Mouse (Mus musculus) CH12.LX (cell line): ENCODE measurements around the gene Hist1h2ba. TPM values are rescaled to one million over a fixed set of nuclear protein-coding genes. Genes with fewer than 3 reads are reported as not detected.

ENCODE experiments used
- DNase-seq: peaks from one replicate; pipeline ENCODE4 v3.0.0-alpha.2; 2013; ENCODE audit errors: extremely low read depth
- H3K27ac ChIP-seq: 2 replicates; pipeline ENCODE4 v1.5.1; 2012; ENCODE audit warnings: low read depth, mild to moderate bottlenecking, control low read depth, moderate library complexity; ENCODE audit not compliant: insufficient read depth
- H3K27me3 ChIP-seq: replicated peaks from 2 replicates; pipeline ENCODE3; 2012; ENCODE audit warnings: inconsistent platforms
- H3K36me3 ChIP-seq, 2 experiments: replicated peaks in 1 of 2; 2 replicates each; pipeline versions ENCODE3 to v1.6.1; 2012; ENCODE audit warnings: inconsistent platforms in 1 of 2, low read length in 1 of 2, mild to moderate bottlenecking in 1 of 2, mixed read lengths in 1 of 2, moderate library complexity in 1 of 2; ENCODE audit not compliant: control insufficient read depth in 1 of 2, insufficient read depth in 1 of 2
- H3K4me1 ChIP-seq, 2 experiments: 2 replicates each; pipeline ENCODE4 v1.6.1; 2012; ENCODE audit warnings: inconsistent platforms in 1 of 2, moderate library complexity in 1 of 2; ENCODE audit not compliant: insufficient read depth in 2 of 2, control insufficient read depth in 1 of 2
- H3K4me2 ChIP-seq: 2 replicates; pipeline ENCODE4 v1.6.1; 2012; ENCODE audit warnings: low read depth, mild to moderate bottlenecking, control low read depth; ENCODE audit not compliant: poor library complexity, insufficient read depth, severe bottlenecking
- H3K4me3 ChIP-seq, 3 experiments: fragments of 150-350 bp in 1 of 3; sonication (generic) in 1 of 3; replicated peaks in 1 of 3; 2 replicates each; pipeline versions ENCODE3 to v1.5.1; 2011 to 2012; ENCODE audit warnings: low read depth in 2 of 3, low read length in 2 of 3, mild to moderate bottlenecking in 2 of 3, moderate library complexity in 2 of 3, control low read depth in 1 of 3, improper control_type of control experiment in 1 of 3, inconsistent platforms in 1 of 3, mixed read lengths in 1 of 3; ENCODE audit not compliant: poor library complexity in 1 of 3
- H3K79me2 ChIP-seq: replicated peaks from 2 replicates; pipeline ENCODE4 v1.6.1; 2012; ENCODE audit warnings: mild to moderate bottlenecking, moderate library complexity; ENCODE audit not compliant: control insufficient read depth, poor library complexity, insufficient read depth, severe bottlenecking; ENCODE audit errors: extremely low read depth
- H3K9ac ChIP-seq: 2 replicates; pipeline ENCODE4 v1.6.1; 2012; ENCODE audit warnings: low read depth, mild to moderate bottlenecking, control low read depth, moderate library complexity; ENCODE audit not compliant: insufficient read depth
- H3K9me3 ChIP-seq: replicated peaks from 2 replicates; pipeline ENCODE3; 2012; ENCODE audit warnings: low read length, inconsistent platforms, mixed read lengths
- CHD1 ChIP-seq: IDR thresholded peaks from 2 replicates; pipeline ENCODE4 v1.6.1; 2012; ENCODE audit warnings: low read depth, low read length, improper control_type of control experiment, inconsistent platforms
- CHD2 ChIP-seq: IDR thresholded peaks from 2 replicates; pipeline ENCODE4 v1.6.1; 2011; ENCODE audit warnings: low read length, improper control_type of control experiment
- EP300 ChIP-seq: IDR thresholded peaks from 2 replicates; pipeline ENCODE4 v1.6.1; 2011; ENCODE audit warnings: low read length, improper control_type of control experiment
- ETS1 ChIP-seq: conservative IDR thresholded peaks from 2 replicates; pipeline ENCODE4 v1.6.1; 2012; ENCODE audit warnings: low read depth, mild to moderate bottlenecking, inconsistent platforms, low read length, improper control_type of control experiment, moderate library complexity
- GABPA ChIP-seq: IDR thresholded peaks from 2 replicates; pipeline ENCODE4 v1.6.1; 2012; ENCODE audit warnings: low read depth, low read length, improper control_type of control experiment, inconsistent platforms; ENCODE audit not compliant: insufficient replicate concordance
- HCFC1 ChIP-seq: IDR thresholded peaks from 2 replicates; pipeline ENCODE4 v1.6.1; 2012; ENCODE audit warnings: low read depth, mild to moderate bottlenecking, inconsistent platforms, low read length, improper control_type of control experiment
- IRF4 ChIP-seq: IDR thresholded peaks from 2 replicates; pipeline ENCODE4 v1.6.1; 2014; ENCODE audit warnings: low read depth, mild to moderate bottlenecking, inconsistent platforms, low read length, improper control_type of control experiment
- JUND ChIP-seq: conservative IDR thresholded peaks from 2 replicates; pipeline ENCODE4 v1.6.1; 2011; ENCODE audit warnings: low read depth, low read length, improper control_type of control experiment
- MAX ChIP-seq: IDR thresholded peaks from 2 replicates; pipeline ENCODE4 v1.6.1; 2011; ENCODE audit warnings: low read length, improper control_type of control experiment
- MEF2A ChIP-seq: IDR thresholded peaks from 2 replicates; pipeline ENCODE4 v1.6.1; 2014; ENCODE audit warnings: low read depth, mild to moderate bottlenecking, inconsistent platforms, low read length, improper control_type of control experiment, borderline replicate concordance
- MXI1 ChIP-seq: IDR thresholded peaks from 2 replicates; pipeline ENCODE4 v1.6.1; 2011; ENCODE audit warnings: mild to moderate bottlenecking, low read depth, low read length, improper control_type of control experiment
- NELFE ChIP-seq: IDR thresholded peaks from 2 replicates; pipeline ENCODE4 v1.6.1; 2011; ENCODE audit warnings: low read depth, low read length, improper control_type of control experiment
- PAX5 ChIP-seq: IDR thresholded peaks from 2 replicates; pipeline ENCODE4 v1.6.1; 2012; ENCODE audit warnings: low read length, inconsistent platforms, mixed read lengths
- POLR2A ChIP-seq: IDR thresholded peaks from 2 replicates; pipeline ENCODE4 v1.6.1; 2011; ENCODE audit warnings: low read depth, mild to moderate bottlenecking, improper control_type of control experiment, low read length
- POLR2AphosphoS2 ChIP-seq: IDR thresholded peaks from 2 replicates; pipeline ENCODE4 v1.6.1; 2011; ENCODE audit warnings: low read depth, low read length, improper control_type of control experiment
- RAD21 ChIP-seq: IDR thresholded peaks from 2 replicates; pipeline ENCODE4 v1.6.1; 2011; ENCODE audit warnings: low read depth, mild to moderate bottlenecking, low read length, improper control_type of control experiment, moderate library complexity
- SIN3A ChIP-seq: IDR thresholded peaks from 2 replicates; pipeline ENCODE4 v1.6.1; 2012; ENCODE audit warnings: low read length, improper control_type of control experiment, inconsistent platforms
- SMC3 ChIP-seq: IDR thresholded peaks from 2 replicates; pipeline ENCODE4 v1.6.1; 2011; ENCODE audit warnings: low read depth, low read length, improper control_type of control experiment
- TCF12 ChIP-seq: IDR thresholded peaks from 2 replicates; pipeline ENCODE4 v1.6.1; 2014; ENCODE audit warnings: low read depth, mild to moderate bottlenecking, inconsistent platforms, low read length, improper control_type of control experiment
- UBTF ChIP-seq: IDR thresholded peaks from 2 replicates; pipeline ENCODE4 v1.6.1; 2012; ENCODE audit warnings: low read depth, mild to moderate bottlenecking, inconsistent platforms, low read length, improper control_type of control experiment, moderate library complexity
- USF2 ChIP-seq: conservative IDR thresholded peaks from 2 replicates; pipeline ENCODE4 v1.6.1; 2011; ENCODE audit warnings: low read depth, low read length, improper control_type of control experiment
- ZKSCAN1 ChIP-seq: IDR thresholded peaks from 2 replicates; pipeline ENCODE4 v1.6.1; 2012; ENCODE audit warnings: low read depth, inconsistent platforms, low read length, improper control_type of control experiment, borderline replicate concordance
- ZMIZ1 ChIP-seq: IDR thresholded peaks from 2 replicates; pipeline ENCODE4 v1.6.1; 2012; ENCODE audit warnings: low read depth, mild to moderate bottlenecking, inconsistent platforms, low read length, improper control_type of control experiment
- dilution Hi-C: fragments of 300-500 bp; cut with MboI; formaldehyde crosslinking; loops from 2 replicates; pipeline ENCODE4 v1.14.3; 2020; ENCODE audit warnings: low sequenced_read_pairs; ENCODE audit not compliant: extremely low pct_unique_long_range_greater_than_20kb, extremely low pct_ligation_motif_present
- in situ Hi-C: fragments of 300-500 bp; cut with MboI; formaldehyde crosslinking; loops from 3 replicates; pipeline ENCODE4 v1.14.3; 2019; ENCODE audit warnings: low sequenced_read_pairs, low pct_ligation_motif_present, low pct_unique_long_range_greater_than_20kb, mixed read lengths
- polyA plus RNA-seq: library from polyadenylated mRNA; unstranded; fragments of >175 nt; gene quantifications from 2 replicates; pipeline ENCODE4 v1.2.1, GENCODE M21; 2012; ENCODE audit warnings: low read depth; ENCODE audit not compliant: insufficient read length
- total RNA-seq, 2 experiments: library from RNA; depleted of rRNA; stranded (reverse); fragments of 300-350 nt in 1 of 2; fragments of >200 nt in 1 of 2; gene quantifications; 2 replicates each; pipeline ENCODE4 v1.2.3; 2012 to 2014

Gene Hist1h2ba
- total and polyA plus RNA-seq, 3 experiments = not detected

GRCm38 (mm10) chr13:23971870-23972269 lies 37.9 kb upstream of the Hist1h2ba start:
- TF ChIP-seq UBTF = no peak
- no peak for TF ChIP-seq EP300
- TF ChIP-seq SMC3 = no peak
- no peak for TF ChIP-seq MEF2A
- no peak for TF ChIP-seq ZMIZ1
- TF ChIP-seq IRF4 = no peak
- TF ChIP-seq ETS1 = no peak
- no peak for TF ChIP-seq JUND
- no peak for TF ChIP-seq MAX
- no peak for TF ChIP-seq USF2
- no peak for TF ChIP-seq POLR2A
- no peak for TF ChIP-seq ZKSCAN1
- no peak for TF ChIP-seq RAD21
- no peak for TF ChIP-seq CHD2
- no peak for TF ChIP-seq POLR2AphosphoS2
- TF ChIP-seq MXI1 = no peak
- TF ChIP-seq SIN3A = no peak
- TF ChIP-seq GABPA = no peak
- no peak for TF ChIP-seq PAX5
- TF ChIP-seq CHD1 = no peak
- Histone ChIP-seq H3K27me3 (no peaks in the 10 kb centered on the region), H3K9ac (no peak overlapping the region), H3K9me3 (no peaks in the 10 kb centered on the region), H3K4me3 (no peak overlapping the region), H3K4me1 (no peaks in the 10 kb centered on the region), H3K27ac (no peak overlapping the region), H3K79me2 (no peaks in the 10 kb centered on the region), H3K36me3 (no peaks in the 10 kb centered on the region), H3K4me2 (no peak overlapping the region)
- in situ Hi-C loops = no loop called here
- no peak for DNase-seq
- dilution Hi-C loops = no loop called here

- no peak overlapping the region for H3K4me2 ChIP-seq
- TF ChIP-seq NELFE (no peak), HCFC1 (no peak), TCF12 (no peak), RAD21 (no peak)
- no peak overlapping the region for H3K27ac ChIP-seq
- DNase-seq = no peak
- in situ Hi-C loops = no loop called here
- no peaks in the 10 kb centered on the region for H3K36me3 ChIP-seq
- no peaks in the 10 kb centered on the region for H3K79me2 ChIP-seq
- H3K4me1 ChIP-seq = no peaks in the 10 kb centered on the region
- H3K9ac ChIP-seq = no peak overlapping the region
- dilution Hi-C loops = no loop called here
- H3K27me3 ChIP-seq = no peaks in the 10 kb centered on the region
- no peaks in the 10 kb centered on the region for H3K9me3 ChIP-seq
- H3K4me3 ChIP-seq = no peak overlapping the region
Observed at GRCm38 (mm10) chr13:23964909-23965308, 31.0 kb upstream of the Hist1h2ba start.
